Mouse (Mus musculus): Measurements from ENCODE around the gene Ptk7.

The Ptk7 gene

GRCm38 (mm10) chr17:46521174-46521573 is 108.1 kb downstream of the Ptk7 start:
- DNase-seq (ENCODE audit: low spot score in 2 of 2): no peak

- DNase-seq (ENCODE audit: low spot score in 2 of 2): no peak
Measured at GRCm38 (mm10) chr17:46520385-46520979, 108.8 kb downstream of the Ptk7 start.

GRCm38 (mm10) chr17:46519971-46520370 is 109.3 kb downstream of the Ptk7 start:
- no peak for DNase-seq (ENCODE audit: low spot score in 2 of 2)
